Mouse (Mus musculus) spleen, adult 2 months (tissue): ENCODE data around the gene Naaa.

Experiments
- CTCF ChIP-seq: fragments of 200-500 bp; IDR thresholded peaks from 2 replicates; pipeline ENCODE4 v1.5.1; 2011; ENCODE audit warnings: mild to moderate bottlenecking, inconsistent platforms; ENCODE audit not compliant: insufficient read depth, insufficient read length, insufficient replicate concordance; ENCODE audit errors: extremely low read depth
- POLR2A ChIP-seq: fragments of 200-500 bp; IDR thresholded peaks from 2 replicates; pipeline ENCODE4 v1.6.1; 2011; ENCODE audit warnings: low read depth, low read length, inconsistent platforms

- TF ChIP-seq CTCF (no peak), POLR2A (no peak)
These were observed 57.6 kb downstream of the Naaa start for GRCm38 (mm10) chr5:92220287-92220902.
